In the genomic region with DNA sequence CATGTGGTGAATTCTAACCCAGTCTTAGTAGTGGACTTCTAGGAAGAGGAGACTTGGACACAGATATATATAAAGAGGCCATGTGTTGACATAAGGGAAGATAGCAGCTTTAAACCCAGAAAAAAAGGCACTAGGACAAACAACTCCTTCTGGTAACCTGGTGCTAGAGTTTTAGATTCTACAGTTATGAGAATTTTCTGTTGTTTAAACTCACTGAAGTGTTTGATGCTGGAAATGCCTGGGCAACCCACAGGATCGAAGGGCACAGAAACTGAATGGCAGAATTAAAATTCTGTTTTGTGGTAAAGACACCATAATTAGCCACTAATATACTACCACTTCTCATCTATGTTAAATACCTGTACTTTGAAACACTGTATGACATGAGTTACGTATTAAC, we compare ENCODE assay signal across 18 mouse cellular contexts. TPM values are rescaled to one million over a fixed set of nuclear protein-coding genes. Genes with fewer than 3 reads are reported as not detected.
"Had no signal": no experiment of that assay in that cellular context is flagged by ENCODE, and none has a peak within 500 bp of the region (broad histone marks: within the 10 kb centered on the region; RNA-seq: fewer than 3 reads in every experiment).

No protein-coding gene starts in this region.

- H3K27ac ChIP-seq: neural tube, embryonic 12.5 days; neural tube, embryonic 13.5 days; neural tube, embryonic 15.5 days; stomach, embryonic 15.5 days; stomach, postnatal 0 days had no signal

- H3K4me3 ChIP-seq: neural tube, embryonic 12.5 days; neural tube, embryonic 13.5 days; neural tube, embryonic 15.5 days; stomach, embryonic 15.5 days had no signal

- H3K9me3 ChIP-seq: neural tube, embryonic 12.5 days; neural tube, embryonic 13.5 days; neural tube, embryonic 15.5 days; stomach, embryonic 15.5 days had no signal

- H3K4me1 ChIP-seq: neural tube, embryonic 12.5 days; neural tube, embryonic 13.5 days; neural tube, embryonic 15.5 days; stomach, embryonic 15.5 days had no signal

- H3K4me2 ChIP-seq: neural tube, embryonic 12.5 days; neural tube, embryonic 13.5 days; neural tube, embryonic 15.5 days; stomach, embryonic 15.5 days had no signal

- H3K9ac ChIP-seq: neural tube, embryonic 12.5 days; neural tube, embryonic 13.5 days; neural tube, embryonic 15.5 days; stomach, embryonic 15.5 days had no signal

- H3K27me3 ChIP-seq: neural tube, embryonic 12.5 days; neural tube, embryonic 13.5 days; neural tube, embryonic 15.5 days; stomach, embryonic 15.5 days had no signal

- H3K36me3 ChIP-seq: neural tube, embryonic 12.5 days; neural tube, embryonic 13.5 days; neural tube, embryonic 15.5 days; stomach, embryonic 15.5 days had no signal

- DNase-seq: retina, postnatal 1 day; right cerebral cortex, adult 18-20 months; right cerebral cortex, postnatal 14 days; right cerebral cortex, postnatal 25 days; right cerebral cortex, postnatal 4 days; spleen, adult 18-20 months; thymus, adult 18-20 months; thymus, adult 2 months; thymus, postnatal 14 days; thymus, postnatal 25 days; thymus, postnatal 36 days; thymus, postnatal 4 days had no signal

RNA-seq across cellular contexts. Expression of a gene that starts 15.5 kb away (rescaled TPM):
- total RNA-seq: neutrophil, adult 5-6 weeks had no signal
